Mouse (Mus musculus): ENCODE measurements around the gene Trpc2. TPM values are rescaled to one million over a fixed set of nuclear protein-coding genes. Genes with fewer than 3 reads are reported as not detected.

The Trpc2 gene
- total and polyA plus RNA-seq, 3 experiments = not detected

- Histone ChIP-seq H3K4me3 (ENCODE audit: control insufficient read depth in 1 of 2, insufficient read depth in 1 of 2, low read depth in 2 of 2, low read length in 2 of 2) (no peak overlapping the region), H3K36me3 (ENCODE audit: control insufficient read depth in 1 of 2, insufficient read depth in 2 of 2, low read length in 2 of 2) (no peaks in the 10 kb centered on the region), H3K27ac (ENCODE audit: control insufficient read depth, low read depth, low read length) (no peak overlapping the region), H3K79me2 (ENCODE audit: control insufficient read depth, insufficient read depth, low read length, poor library complexity) (no peaks in the 10 kb centered on the region), H3K4me1 (ENCODE audit: control insufficient read depth in 1 of 2, insufficient read depth in 2 of 2, low read length in 2 of 2) (no peaks in the 10 kb centered on the region), H3K27me3 (ENCODE audit: control insufficient read depth in 1 of 2, insufficient read depth in 2 of 2, low read length in 2 of 2) (no peaks in the 10 kb centered on the region), H3K9me3 (replicated peaks; ENCODE audit: insufficient read depth, low read length) (no peaks in the 10 kb centered on the region), H3K9ac (ENCODE audit: control insufficient read depth, low read depth, low read length, poor library complexity, severe bottlenecking) (no peak overlapping the region)
- no peak for DNase-seq (ENCODE audit: low read depth, low spot score)
- TF ChIP-seq ZMIZ1 (IDR thresholded peaks at IDR 0.05; ENCODE audit: low read depth, low read length) (no peak), JUND (IDR thresholded peaks at IDR 0.05; ENCODE audit: low read depth, low read length) (no peak), USF1 (IDR thresholded peaks at IDR 0.05; ENCODE audit: low read depth, low read length) (no peak), MYB (IDR thresholded peaks at IDR 0.05; ENCODE audit: low read depth, low read length) (no peak), E2F4 (IDR thresholded peaks at IDR 0.05; ENCODE audit: borderline replicate concordance, low read depth, low read length) (no peak), CHD1 (IDR thresholded peaks at IDR 0.05; ENCODE audit: low read depth, low read length) (no peak), CTCF (IDR thresholded peaks at IDR 0.05 in 2 of 3, conservative IDR thresholded peaks at IDR 0.05 in 1 of 3; ENCODE audit: control insufficient read depth in 1 of 3, insufficient read depth in 1 of 3, low read depth in 2 of 3, low read length in 3 of 3, poor library complexity in 1 of 3, severe bottlenecking in 1 of 3) (no peak), POLR2A (IDR thresholded peaks at IDR 0.05; ENCODE audit: control insufficient read depth in 1 of 2, insufficient read depth in 1 of 2, low read depth in 1 of 2, low read length in 2 of 2, poor library complexity in 1 of 2) (no peak), MAZ (IDR thresholded peaks at IDR 0.05; ENCODE audit: low read depth, low read length) (no peak), MAX (IDR thresholded peaks at IDR 0.05; ENCODE audit: low read length) (no peak), USF2 (IDR thresholded peaks at IDR 0.05; ENCODE audit: borderline replicate concordance in 1 of 2, insufficient read depth in 1 of 2, low read depth in 1 of 2, low read length in 2 of 2) (no peak), POLR2AphosphoS5 (IDR thresholded peaks at IDR 0.05; ENCODE audit: borderline replicate concordance, low read depth, low read length) (no peak), HCFC1 (IDR thresholded peaks at IDR 0.05; ENCODE audit: low read depth, low read length) (no peak), GATA1 (IDR thresholded peaks at IDR 0.05; ENCODE audit: low read depth, low read length) (no peak), SMC3 (IDR thresholded peaks at IDR 0.05; ENCODE audit: low read depth, low read length) (no peak), ZKSCAN1 (IDR thresholded peaks at IDR 0.05; ENCODE audit: low read depth, low read length) (no peak), RCOR1 (IDR thresholded peaks at IDR 0.05; ENCODE audit: low read depth, low read length) (no peak)
These were observed 4.4 kb downstream of the Trpc2 start for GRCm38 (mm10) chr7:102087336-102087735.

GRCm38 (mm10) chr7:102099760-102100661 is 17.1 kb downstream of the Trpc2 start:
- Histone ChIP-seq H3K79me2 (ENCODE audit: control insufficient read depth, insufficient read depth, low read length, poor library complexity) (no peaks in the 10 kb centered on the region), H3K4me3 (ENCODE audit: control insufficient read depth in 1 of 2, insufficient read depth in 1 of 2, low read depth in 2 of 2, low read length in 2 of 2) (no peak overlapping the region), H3K27ac (ENCODE audit: control insufficient read depth, low read depth, low read length) (no peak overlapping the region), H3K9me3 (replicated peaks; ENCODE audit: insufficient read depth, low read length) (no peaks in the 10 kb centered on the region), H3K4me1 (ENCODE audit: control insufficient read depth in 1 of 2, insufficient read depth in 2 of 2, low read length in 2 of 2) (peaks cover 6 to 9% of the 10 kb centered on the region in 2 experiments), H3K9ac (ENCODE audit: control insufficient read depth, low read depth, low read length, poor library complexity, severe bottlenecking) (no peak overlapping the region), H3K27me3 (ENCODE audit: control insufficient read depth in 1 of 2, insufficient read depth in 2 of 2, low read length in 2 of 2) (no peaks in the 10 kb centered on the region), H3K36me3 (ENCODE audit: control insufficient read depth in 1 of 2, insufficient read depth in 2 of 2, low read length in 2 of 2) (peaks cover 0 to 3% of the 10 kb centered on the region in 2 experiments; a peak in 1 of 4 replicates)
- TF ChIP-seq USF1 (IDR thresholded peaks at IDR 0.05; ENCODE audit: low read depth, low read length) = peak; percentile 60; the same call in 1 of the 2 replicates
- no peak for TF ChIP-seq ZMIZ1 (IDR thresholded peaks at IDR 0.05; ENCODE audit: low read depth, low read length)
- DNase-seq (ENCODE audit: low read depth, low spot score) = no peak
